Mouse (Mus musculus) ovary, postnatal 10 days (tissue): ENCODE measurements around the gene Rab3c.

Experiments
- DNase-seq: peaks from one replicate; pipeline ENCODE4 v3.0.0; 2022; ENCODE audit warnings: low spot score

Gene Rab3c

GRCm38 (mm10) chr13:110280563-110281144 lies at the start of gene Rab3c:
Gene Rab3c (minus strand): TSS chr13:110280996.
- no peak for DNase-seq

GRCm38 (mm10) chr13:110318746-110319145 lies 38.0 kb upstream of the Rab3c start:
- DNase-seq = no peak

- DNase-seq = no peak
Observed at GRCm38 (mm10) chr13:110307188-110307587, 26.4 kb upstream of the Rab3c start.

- no peak for DNase-seq
Observed at GRCm38 (mm10) chr13:110297112-110297511, 16.3 kb upstream of the Rab3c start.

GRCm38 (mm10) chr13:110288499-110288898 lies 7.7 kb upstream of the Rab3c start:
- no peak for DNase-seq

GRCm38 (mm10) chr13:110283781-110284180 lies 3.0 kb upstream of the Rab3c start:
- no peak for DNase-seq

- no peak for DNase-seq
Observed at GRCm38 (mm10) chr13:110280028-110280562, 701 bp downstream of the Rab3c start.

GRCm38 (mm10) chr13:110278976-110279736 lies 1.6 kb downstream of the Rab3c start:
- DNase-seq = no peak

GRCm38 (mm10) chr13:110277709-110278108 lies 3.1 kb downstream of the Rab3c start:
- no peak for DNase-seq

- DNase-seq = no peak
Observed at GRCm38 (mm10) chr13:110275471-110275870, 5.3 kb downstream of the Rab3c start.

- no peak for DNase-seq
Observed at GRCm38 (mm10) chr13:110260649-110261048, 20.1 kb downstream of the Rab3c start.

- DNase-seq = no peak
Observed at GRCm38 (mm10) chr13:110251453-110251852, 29.3 kb downstream of the Rab3c start.

GRCm38 (mm10) chr13:110248481-110248880 lies 32.3 kb downstream of the Rab3c start:
- DNase-seq = no peak

GRCm38 (mm10) chr13:110238970-110239369 lies 41.8 kb downstream of the Rab3c start:
- DNase-seq = no peak

GRCm38 (mm10) chr13:110237209-110237935 lies 43.4 kb downstream of the Rab3c start:
- no peak for DNase-seq

GRCm38 (mm10) chr13:110233364-110233763 lies 47.4 kb downstream of the Rab3c start:
- no peak for DNase-seq

- DNase-seq = no peak
Observed at GRCm38 (mm10) chr13:110231086-110231688, 49.6 kb downstream of the Rab3c start.

GRCm38 (mm10) chr13:110230046-110230445 lies 50.8 kb downstream of the Rab3c start:
- DNase-seq = no peak

GRCm38 (mm10) chr13:110219195-110219594 lies 61.6 kb downstream of the Rab3c start:
- no peak for DNase-seq

GRCm38 (mm10) chr13:110218497-110218896 lies 62.3 kb downstream of the Rab3c start:
- no peak for DNase-seq

GRCm38 (mm10) chr13:110211526-110212075 lies 69.2 kb downstream of the Rab3c start:
- DNase-seq = no peak

- DNase-seq = no peak
Observed at GRCm38 (mm10) chr13:110198906-110199305, 81.9 kb downstream of the Rab3c start.
